Mouse (Mus musculus): ENCODE measurements around the gene Slco4c1. TPM values are rescaled to one million over a fixed set of nuclear protein-coding genes. Genes with fewer than 3 reads are reported as not detected.

Slco4c1 gene
- 6.6 and 7.9 TPM in 2 replicates for polyA plus RNA-seq (2015; fragmentation: Nextera tagmentation; extraction: Ambion mirVana)

- ATAC-seq (ENCODE audit: borderline replicate concordance, extremely low read depth, low FRiP score, low TSS enrichment) = peak; percentile 80
- Histone ChIP-seq H3K27me3 (no peaks in the 10 kb centered on the region), H3K9me3 (no peaks in the 10 kb centered on the region), H3K27ac (no peak within 1 kb of the TSS), H3K9ac (peak within 1 kb of the TSS; percentile 44), H3K4me2 (peak within 1 kb of the TSS; percentile 86), H3K4me3 (peak within 1 kb of the TSS; percentile 51), H3K36me3 (no peaks in the 10 kb centered on the region), H3K4me1 (0 out of 2 replicates have a peak, but pooled peaks cover 4% of the 10 kb centered on the region)
- WGBS = under 1% methylated on average over 40 of the region's 40 CpGs
Measured at GRCm38 (mm10) chr1:96871528-96872360, at the start of gene Slco4c1. Slco4c1 (minus strand) TSS chr1:96872171.

GRCm38 (mm10) chr1:96917333-96917732, 45.4 kb upstream of the Slco4c1 start:
- no peak for ATAC-seq (ENCODE audit: borderline replicate concordance, extremely low read depth, low FRiP score, low TSS enrichment)
- Histone ChIP-seq H3K4me2 (no peak overlapping the region), H3K36me3 (no peaks in the 10 kb centered on the region), H3K4me1 (no peaks in the 10 kb centered on the region), H3K27ac (no peak overlapping the region), H3K4me3 (no peak overlapping the region), H3K27me3 (no peaks in the 10 kb centered on the region), H3K9ac (no peak overlapping the region), H3K9me3 (no peaks in the 10 kb centered on the region)

GRCm38 (mm10) chr1:96883788-96884187, 11.8 kb upstream of the Slco4c1 start:
- Histone ChIP-seq H3K4me1 (no peaks in the 10 kb centered on the region; the same call in 1 of the 2 replicates), H3K27me3 (no peaks in the 10 kb centered on the region), H3K4me2 (no peak overlapping the region), H3K4me3 (no peak overlapping the region), H3K9me3 (no peaks in the 10 kb centered on the region), H3K27ac (no peak overlapping the region), H3K9ac (no peak overlapping the region), H3K36me3 (no peaks in the 10 kb centered on the region)
- no peak for ATAC-seq (ENCODE audit: borderline replicate concordance, extremely low read depth, low FRiP score, low TSS enrichment)

- Histone ChIP-seq H3K36me3 (no peaks in the 10 kb centered on the region), H3K9me3 (no peaks in the 10 kb centered on the region), H3K4me3 (no peak overlapping the region), H3K27me3 (no peaks in the 10 kb centered on the region), H3K4me2 (no peak overlapping the region), H3K27ac (no peak overlapping the region), H3K9ac (no peak overlapping the region), H3K4me1 (no peaks in the 10 kb centered on the region; the same call in 1 of the 2 replicates)
- 57% methylated on average over 1 of the region's 1 CpGs for WGBS
- ATAC-seq (ENCODE audit: borderline replicate concordance, extremely low read depth, low FRiP score, low TSS enrichment) = no peak
Measured at GRCm38 (mm10) chr1:96878572-96878971, 6.6 kb upstream of the Slco4c1 start.

GRCm38 (mm10) chr1:96876076-96876475, 4.1 kb upstream of the Slco4c1 start:
- H3K9ac ChIP-seq = no peak overlapping the region
- H3K4me2 ChIP-seq = no peak overlapping the region
- no peaks in the 10 kb centered on the region for H3K27me3 ChIP-seq
- 0 out of 2 replicates have a peak, but pooled peaks cover 4% of the 10 kb centered on the region for H3K4me1 ChIP-seq
- 71% methylated on average over 1 of the region's 1 CpGs for WGBS
- ATAC-seq (ENCODE audit: borderline replicate concordance, extremely low read depth, low FRiP score, low TSS enrichment) = no peak
- H3K4me3 ChIP-seq = no peak overlapping the region
- H3K27ac ChIP-seq = no peak overlapping the region
- no peaks in the 10 kb centered on the region for H3K36me3 ChIP-seq
- H3K9me3 ChIP-seq = no peaks in the 10 kb centered on the region

GRCm38 (mm10) chr1:96874636-96875035, 2.7 kb upstream of the Slco4c1 start:
- Histone ChIP-seq H3K9ac (no peak overlapping the region), H3K27me3 (no peaks in the 10 kb centered on the region), H3K4me2 (no peak overlapping the region), H3K27ac (no peak overlapping the region), H3K9me3 (no peaks in the 10 kb centered on the region), H3K4me3 (no peak overlapping the region), H3K36me3 (no peaks in the 10 kb centered on the region), H3K4me1 (0 out of 2 replicates have a peak, but pooled peaks cover 4% of the 10 kb centered on the region)
- 68% methylated on average over 1 of the region's 1 CpGs for WGBS
- ATAC-seq (ENCODE audit: borderline replicate concordance, extremely low read depth, low FRiP score, low TSS enrichment) = no peak

GRCm38 (mm10) chr1:96872361-96872693, 356 bp upstream of the Slco4c1 start:
- Histone ChIP-seq H3K9ac (peak overlapping the region; percentile 44; the same call in 1 of the 2 replicates), H3K4me1 (0 out of 2 replicates have a peak, but pooled peaks cover 4% of the 10 kb centered on the region), H3K9me3 (no peaks in the 10 kb centered on the region), H3K4me3 (peak overlapping the region; percentile 51), H3K36me3 (no peaks in the 10 kb centered on the region), H3K27ac (no peak overlapping the region), H3K27me3 (no peaks in the 10 kb centered on the region), H3K4me2 (peak overlapping the region; percentile 86)
- 1% methylated on average over 10 of the region's 10 CpGs for WGBS
- peak; percentile 4; the same call in 1 of the 2 replicates for ATAC-seq (ENCODE audit: borderline replicate concordance, extremely low read depth, low FRiP score, low TSS enrichment)

- Histone ChIP-seq H3K9me3 (no peaks in the 10 kb centered on the region), H3K27me3 (no peaks in the 10 kb centered on the region), H3K4me1 (0 out of 2 replicates have a peak, but pooled peaks cover 4% of the 10 kb centered on the region), H3K4me2 (peak overlapping the region; percentile 86), H3K36me3 (no peaks in the 10 kb centered on the region), H3K4me3 (peak overlapping the region; percentile 51), H3K27ac (no peak overlapping the region), H3K9ac (no peak overlapping the region)
- no peak for ATAC-seq (ENCODE audit: borderline replicate concordance, extremely low read depth, low FRiP score, low TSS enrichment)
- WGBS = 5% methylated on average over 7 of the region's 7 CpGs
Measured at GRCm38 (mm10) chr1:96870764-96871307, 1.1 kb downstream of the Slco4c1 start.

GRCm38 (mm10) chr1:96868722-96869121, 3.2 kb downstream of the Slco4c1 start:
- no peak for ATAC-seq (ENCODE audit: borderline replicate concordance, extremely low read depth, low FRiP score, low TSS enrichment)
- 65% methylated on average over 1 of the region's 1 CpGs for WGBS
- Histone ChIP-seq H3K9ac (no peak overlapping the region), H3K4me1 (0 out of 2 replicates have a peak, but pooled peaks cover 4% of the 10 kb centered on the region), H3K4me2 (no peak overlapping the region), H3K9me3 (no peaks in the 10 kb centered on the region), H3K4me3 (no peak overlapping the region), H3K27ac (no peak overlapping the region), H3K36me3 (no peaks in the 10 kb centered on the region), H3K27me3 (no peaks in the 10 kb centered on the region)

GRCm38 (mm10) chr1:96866002-96866401, 6.0 kb downstream of the Slco4c1 start:
- ATAC-seq (ENCODE audit: borderline replicate concordance, extremely low read depth, low FRiP score, low TSS enrichment) = no peak
- Histone ChIP-seq H3K9ac (no peak overlapping the region), H3K9me3 (no peaks in the 10 kb centered on the region), H3K27ac (no peak overlapping the region), H3K36me3 (no peaks in the 10 kb centered on the region), H3K4me3 (no peak overlapping the region), H3K4me2 (no peak overlapping the region), H3K27me3 (no peaks in the 10 kb centered on the region), H3K4me1 (no peaks in the 10 kb centered on the region)
- 86% methylated on average over 4 of the region's 4 CpGs for WGBS

- WGBS = 66% methylated on average over 2 of the region's 2 CpGs
- no peaks in the 10 kb centered on the region for H3K4me1 ChIP-seq
- ATAC-seq (ENCODE audit: borderline replicate concordance, extremely low read depth, low FRiP score, low TSS enrichment) = no peak
Measured at GRCm38 (mm10) chr1:96864120-96864519, 7.9 kb downstream of the Slco4c1 start.

GRCm38 (mm10) chr1:96859995-96860684, 11.8 kb downstream of the Slco4c1 start:
- no peak overlapping the region for H3K9ac ChIP-seq
- WGBS = 89% methylated on average over 7 of the region's 7 CpGs
- no peaks in the 10 kb centered on the region for H3K9me3 ChIP-seq
- H3K27me3 ChIP-seq = no peaks in the 10 kb centered on the region
- H3K4me1 ChIP-seq = no peaks in the 10 kb centered on the region
- no peak overlapping the region for H3K4me2 ChIP-seq
- ATAC-seq (ENCODE audit: borderline replicate concordance, extremely low read depth, low FRiP score, low TSS enrichment) = no peak
- no peaks in the 10 kb centered on the region for H3K36me3 ChIP-seq
- no peak overlapping the region for H3K4me3 ChIP-seq
- no peak overlapping the region for H3K27ac ChIP-seq

More at GRCm38 (mm10) chr1:96864120-96864519, 7.9 kb downstream of the Slco4c1 start:
- Histone ChIP-seq H3K9ac (no peak overlapping the region), H3K9me3 (no peaks in the 10 kb centered on the region), H3K27ac (no peak overlapping the region), H3K4me3 (no peak overlapping the region), H3K36me3 (no peaks in the 10 kb centered on the region), H3K27me3 (no peaks in the 10 kb centered on the region), H3K4me2 (no peak overlapping the region)
